Mouse (Mus musculus) E14TG2a.4 (cell line): ENCODE results near the gene Gm20388.

Source experiments
- CTCF ChIP-seq: conservative IDR thresholded peaks from 2 replicates; pipeline ENCODE4 v1.5.1; 2014; ENCODE audit warnings: low read length
- POU5F1 ChIP-seq: IDR thresholded peaks from 2 replicates; pipeline ENCODE4 v1.6.1; 2014; ENCODE audit warnings: low read length, borderline replicate concordance

- TF ChIP-seq CTCF (no peak), POU5F1 (no peak)
These were observed 4340.1 kb downstream of the Gm20388 start for GRCm38 (mm10) chr8:124250785-124251184.
